Mouse (Mus musculus): ENCODE measurements around the gene Camk2d.

The Camk2d gene

GRCm38 (mm10) chr3:126810372-126811090 lies 214.4 kb downstream of the Camk2d start:
- no peak for DNase-seq (ENCODE audit: low read depth, low spot score)

GRCm38 (mm10) chr3:126811646-126812045 lies 215.5 kb downstream of the Camk2d start:
- no peak for DNase-seq (ENCODE audit: low read depth, low spot score)

GRCm38 (mm10) chr3:126822374-126822773 lies 226.3 kb downstream of the Camk2d start:
- no peak for DNase-seq (ENCODE audit: low read depth, low spot score)

GRCm38 (mm10) chr3:126824930-126825329 lies 228.8 kb downstream of the Camk2d start:
- no peak for DNase-seq (ENCODE audit: low read depth, low spot score)

- no peak for DNase-seq (ENCODE audit: low read depth, low spot score)
These were observed 230.1 kb downstream of the Camk2d start for GRCm38 (mm10) chr3:126826172-126826571.

- no peak for DNase-seq (ENCODE audit: low read depth, low spot score)
These were observed 231.8 kb downstream of the Camk2d start for GRCm38 (mm10) chr3:126827900-126828299.

GRCm38 (mm10) chr3:126829817-126830216 lies 233.7 kb downstream of the Camk2d start:
- DNase-seq (ENCODE audit: low read depth, low spot score), result no peak

GRCm38 (mm10) chr3:126831418-126832138 lies 235.5 kb downstream of the Camk2d start:
- peak; percentile 24 for DNase-seq (ENCODE audit: low read depth, low spot score)

- DNase-seq (ENCODE audit: low read depth, low spot score), result no peak
These were observed 238.6 kb downstream of the Camk2d start for GRCm38 (mm10) chr3:126834641-126835167.

GRCm38 (mm10) chr3:126842780-126843179 lies 246.7 kb downstream of the Camk2d start:
- DNase-seq (ENCODE audit: low read depth, low spot score), result no peak

GRCm38 (mm10) chr3:126844809-126845208 lies 248.7 kb downstream of the Camk2d start:
- no peak for DNase-seq (ENCODE audit: low read depth, low spot score)

GRCm38 (mm10) chr3:126848081-126848480 lies 252.0 kb downstream of the Camk2d start:
- DNase-seq (ENCODE audit: low read depth, low spot score), result no peak

GRCm38 (mm10) chr3:126860442-126860841 lies 264.3 kb downstream of the Camk2d start:
- no peak for DNase-seq (ENCODE audit: low read depth, low spot score)

GRCm38 (mm10) chr3:126869561-126869960 lies 273.5 kb downstream of the Camk2d start:
- DNase-seq (ENCODE audit: low read depth, low spot score), result no peak

- no peak for DNase-seq (ENCODE audit: low read depth, low spot score)
These were observed 274.6 kb downstream of the Camk2d start for GRCm38 (mm10) chr3:126870688-126871087.

GRCm38 (mm10) chr3:126878233-126878632 lies 282.1 kb downstream of the Camk2d start:
- DNase-seq (ENCODE audit: low read depth, low spot score), result no peak

GRCm38 (mm10) chr3:126886090-126886489 lies 290.0 kb downstream of the Camk2d start:
- no peak for DNase-seq (ENCODE audit: low read depth, low spot score)

- no peak for DNase-seq (ENCODE audit: low read depth, low spot score)
These were observed 290.5 kb downstream of the Camk2d start for GRCm38 (mm10) chr3:126886644-126887043.

Data from R1 (cell line).